In genomic region chr8:88626940-88627264, GRCm38 (mm10) we compare ENCODE assay signal across 8 mouse cellular contexts. TPM values are rescaled to one million over a fixed set of nuclear protein-coding genes. Genes with fewer than 3 reads are reported as not detected.
DNase-seq lines count a peak whose midpoint lies in the region; ATAC-seq and TF ChIP-seq lines count a peak whose summit lies in the region.

No protein-coding gene starts in this region.

- no peak for TF ChIP-seq EP300 in CH12.LX (IDR thresholded peaks at IDR 0.05; ENCODE audit: low read length)

- H3K79me2 ChIP-seq in CH12.LX (replicated peaks; ENCODE audit: control insufficient read depth, extremely low read depth, insufficient read depth, poor library complexity, severe bottlenecking) = peaks cover 20% of the 10 kb centered on the region

- in situ Hi-C loops in CH12.LX (cut with MboI; ENCODE audit: low pct_ligation_motif_present, low pct_unique_long_range_greater_than_20kb, low sequenced_read_pairs) = loop anchor here (10.0 kb wide), 1 partner anchor 252 kb away; no protein-coding TSS in a partner anchor

- TF ChIP-seq CTCF in CH12.LX (conservative IDR thresholded peaks at IDR 0.05 in 1 of 2, IDR thresholded peaks at IDR 0.05 in 1 of 2; ENCODE audit: low read depth in 2 of 2, low read length in 2 of 2) = no peak

- no peak for TF ChIP-seq RAD21 in CH12.LX (IDR thresholded peaks at IDR 0.05; ENCODE audit: low read depth, low read length)

- peaks cover 9% of the 10 kb centered on the region for H3K4me1 ChIP-seq in heart, embryonic 10.5 days
- peaks cover 23 to 79% of the 10 kb centered on the region in 2 experiments for H3K4me1 ChIP-seq in CH12.LX (ENCODE audit: control insufficient read depth in 1 of 2, insufficient read depth in 2 of 2)
- H3K4me1 ChIP-seq in forebrain, embryonic 16.5 days (replicated peaks; ENCODE audit: control insufficient read depth, insufficient read depth, low read length) = peaks cover 15% of the 10 kb centered on the region
- H3K4me1 ChIP-seq in liver, embryonic 16.5 days (ENCODE audit: control insufficient read depth, low read depth, low read length) = peaks cover 4% of the 10 kb centered on the region

- no peak for TF ChIP-seq POLR2A in CH12.LX (IDR thresholded peaks at IDR 0.05; ENCODE audit: low read depth, low read length)

- peak overlapping the region; percentile 87 for H3K27ac ChIP-seq in heart, embryonic 10.5 days
- H3K27ac ChIP-seq in CH12.LX (ENCODE audit: insufficient read depth, low read depth) = peak overlapping the region; percentile 4; the same call in 1 of the 2 replicates
- peak overlapping the region; percentile 15; the same call in 1 of the 2 replicates for H3K27ac ChIP-seq in forebrain, embryonic 16.5 days (ENCODE audit: low read length)
- no peak overlapping the region for H3K27ac ChIP-seq in liver, embryonic 16.5 days (ENCODE audit: low read length)

- no peaks in the 10 kb centered on the region for H3K9me3 ChIP-seq in heart, embryonic 10.5 days
- H3K9me3 ChIP-seq in CH12.LX (replicated peaks; ENCODE audit: low read length) = peaks cover 27% of the 10 kb centered on the region
- H3K9me3 ChIP-seq in forebrain, embryonic 16.5 days (ENCODE audit: control insufficient read depth, low read length) = no peaks in the 10 kb centered on the region
- no peaks in the 10 kb centered on the region for H3K9me3 ChIP-seq in liver, embryonic 16.5 days (replicated peaks; ENCODE audit: control insufficient read depth, low read length)

- no peak; the same call in 1 of the 2 replicates for ATAC-seq in forebrain, embryonic 16.5 days
- ATAC-seq in liver, embryonic 16.5 days (ENCODE audit: low read depth) = no peak

- peaks cover 83% of the 10 kb centered on the region for H3K27me3 ChIP-seq in heart, embryonic 10.5 days (ENCODE audit: insufficient read depth, poor library complexity, severe bottlenecking)
- H3K27me3 ChIP-seq in CH12.LX (replicated peaks) = no peaks in the 10 kb centered on the region
- peaks cover 4% of the 10 kb centered on the region; the same call in 1 of the 2 replicates for H3K27me3 ChIP-seq in forebrain, embryonic 16.5 days (replicated peaks; ENCODE audit: control insufficient read depth, insufficient read depth, low read length)
- peaks cover 18% of the 10 kb centered on the region for H3K27me3 ChIP-seq in liver, embryonic 16.5 days (ENCODE audit: control insufficient read depth, insufficient read depth, low read depth, low read length)

- H3K4me2 ChIP-seq in CH12.LX (ENCODE audit: insufficient read depth, low read depth, poor library complexity, severe bottlenecking) = no peak overlapping the region
- H3K4me2 ChIP-seq in forebrain, embryonic 16.5 days (ENCODE audit: low read length) = peak overlapping the region; percentile 90
- peak overlapping the region; percentile 59 for H3K4me2 ChIP-seq in liver, embryonic 16.5 days (ENCODE audit: low read depth, low read length)

- H3K36me3 ChIP-seq in heart, embryonic 10.5 days = no peaks in the 10 kb centered on the region
- H3K36me3 ChIP-seq in CH12.LX (replicated peaks in 1 of 2; ENCODE audit: control insufficient read depth in 1 of 2, insufficient read depth in 1 of 2, low read length in 1 of 2) = peaks cover 72 to 94% of the 10 kb centered on the region in 2 experiments
- H3K36me3 ChIP-seq in forebrain, embryonic 16.5 days (ENCODE audit: control insufficient read depth, insufficient read depth) = no peaks in the 10 kb centered on the region
- H3K36me3 ChIP-seq in liver, embryonic 16.5 days (ENCODE audit: control insufficient read depth, insufficient read depth) = no peaks in the 10 kb centered on the region

- 13% methylated on average over 19 of the region's 19 CpGs for WGBS in heart, embryonic 10.5 days
- WGBS in forebrain, embryonic 16.5 days = 13% methylated on average over 19 of the region's 19 CpGs
- 20% methylated on average over 19 of the region's 19 CpGs for WGBS in liver, embryonic 16.5 days (ENCODE audit: insufficient replicate concordance)

- H3K4me3 ChIP-seq in heart, embryonic 10.5 days = peak overlapping the region; percentile 70
- peak overlapping the region in 1 of 3 experiments; percentile 17 for H3K4me3 ChIP-seq in CH12.LX (replicated peaks in 1 of 3; ENCODE audit: low read depth in 2 of 3, low read length in 2 of 3, poor library complexity in 1 of 3)
- peak overlapping the region; percentile 66 for H3K4me3 ChIP-seq in forebrain, embryonic 16.5 days (replicated peaks; ENCODE audit: low read length)
- peak overlapping the region; percentile 46 for H3K4me3 ChIP-seq in liver, embryonic 16.5 days (ENCODE audit: low read depth, low read length)

- dilution Hi-C loops in CH12.LX (cut with MboI; ENCODE audit: extremely low pct_ligation_motif_present, extremely low pct_unique_long_range_greater_than_20kb, low sequenced_read_pairs) = no loop called here

- no peak for DNase-seq in heart, embryonic 10.5 days (ENCODE audit: low spot score)
- DNase-seq in heart, adult 9 months (ENCODE audit: low spot score in 2 of 2) = no peak
- DNase-seq in CH12.LX (ENCODE audit: extremely low read depth) = no peak
- no peak for DNase-seq in spleen, adult 12 weeks (ENCODE audit: low spot score)
- DNase-seq in embryo, embryonic 11 days = no peak
- DNase-seq in thymus, postnatal 25 days = no peak

- H3K9ac ChIP-seq in CH12.LX (ENCODE audit: insufficient read depth, low read depth) = no peak overlapping the region
- peak overlapping the region; percentile 81 for H3K9ac ChIP-seq in forebrain, embryonic 16.5 days (replicated peaks; ENCODE audit: low read depth, low read length)
- H3K9ac ChIP-seq in liver, embryonic 16.5 days (ENCODE audit: low read depth, low read length) = no peak overlapping the region

TF ChIP-seq in CH12.LX, 34 proteins besides CTCF, POLR2A, EP300 and RAD21:
- TF ChIP-seq TBP (conservative IDR thresholded peaks at IDR 0.05; ENCODE audit: low read depth, low read length) (no peak), USF1 (IDR thresholded peaks at IDR 0.05; ENCODE audit: low read depth, low read length) (no peak)
TF ChIP-seq in CH12.LX: peak in this region for 0.

RNA-seq across cellular contexts. Expression of gene Snx20, which starts 9.0 kb away (rescaled TPM):
- polyA plus RNA-seq in heart, embryonic 10.5 days (2016; fragmentation: Nextera tagmentation; extraction: Ambion mirVana) = 0.59 and 1.3 TPM in 2 replicates
- total RNA-seq in CH12.LX (2012; rRNA removed) (112 and 117 TPM in 2 replicates), CH12.LX (2014; rRNA removed) (69.1 and 69.9 TPM in 2 replicates)
- 93.1 and 105 TPM in 2 replicates for polyA plus RNA-seq in CH12.LX (2012; ENCODE audit: insufficient read length, low read depth)
- 1.0 and 1.1 TPM in 2 replicates for polyA plus RNA-seq in forebrain, embryonic 16.5 days (2015; fragmentation: Nextera tagmentation; extraction: Ambion mirVana)
- polyA plus RNA-seq in liver, embryonic 16.5 days (2015; fragmentation: Nextera tagmentation; extraction: Ambion mirVana) = 3.2 and 4.0 TPM in 2 replicates

RNA-seq across cellular contexts. Expression of gene Nod2, which starts 20.2 kb away (rescaled TPM):
- polyA plus RNA-seq in heart, embryonic 10.5 days (2016; fragmentation: Nextera tagmentation; extraction: Ambion mirVana) = 0.08 and 0.11 TPM in 2 replicates
- 10.9 and 11.7 TPM in 2 replicates for total RNA-seq in CH12.LX (2012; rRNA removed)
- 3.5 and 4.3 TPM in 2 replicates for total RNA-seq in CH12.LX (2014; rRNA removed)
- polyA plus RNA-seq in CH12.LX (2012; ENCODE audit: insufficient read length, low read depth) = 7.5 and 7.7 TPM in 2 replicates
- polyA plus RNA-seq in forebrain, embryonic 16.5 days (2015; fragmentation: Nextera tagmentation; extraction: Ambion mirVana) = 0.06 and 0.20 TPM in 2 replicates
- 0.05 and 0.12 TPM in 2 replicates for polyA plus RNA-seq in liver, embryonic 16.5 days (2015; fragmentation: Nextera tagmentation; extraction: Ambion mirVana)

Comparison
In these comparisons a context has a peak if more than half of its experiments do, and no peak if none do; other contexts are left out.
1. RNA of gene Snx20, which starts 9.0 kb away (polyA plus RNA-seq): 93.1 to 105 TPM in CH12.LX; 3.2 to 4.0 TPM in liver, embryonic 16.5 days, 0.59 to 1.3 TPM in heart, embryonic 10.5 days and 1.0 to 1.1 TPM in forebrain, embryonic 16.5 days; every median in the first group is over 10 times any median in the second.